Mouse (Mus musculus): ENCODE measurements around the gene Mlph. TPM values are rescaled to one million over a fixed set of nuclear protein-coding genes. Genes with fewer than 3 reads are reported as not detected.

Gene Mlph
- total and polyA plus RNA-seq, 2 experiments from 2014 or later = 0.04 to 0.12 TPM

DNA sequence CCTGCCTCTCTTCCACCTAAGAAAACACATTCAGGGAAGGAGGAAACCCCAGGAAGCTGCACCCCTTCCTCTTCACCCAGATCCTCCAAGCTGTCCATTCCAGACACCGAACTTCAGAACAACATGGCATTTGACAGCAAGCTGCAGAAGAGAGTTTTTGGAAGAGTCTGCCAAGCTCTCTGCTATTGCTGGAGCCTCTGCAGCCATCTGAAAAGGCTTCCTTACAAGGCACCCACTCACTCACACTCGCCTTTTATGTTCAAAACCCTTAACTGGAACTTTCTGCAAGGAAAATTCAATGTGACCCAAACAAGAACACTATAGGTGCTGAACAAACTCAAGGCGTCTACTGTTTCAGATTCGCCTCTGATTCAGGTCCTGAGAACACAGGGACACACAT is 53.8 kb downstream of the Mlph start:
- H3K27me3 ChIP-seq (ENCODE audit: control insufficient read depth, insufficient read depth, low read length) = no peaks in the 10 kb centered on the region
- TF ChIP-seq CTCF (IDR thresholded peaks at IDR 0.05; ENCODE audit: low read depth) = no peak
- no peak for TF ChIP-seq EP300 (IDR thresholded peaks at IDR 0.05; ENCODE audit: low read depth)
- ATAC-seq (ENCODE audit: insufficient read depth, low read depth) (no peak), DNase-seq (ENCODE audit: low spot score) (no peak)
- WGBS = 73% methylated on average over 4 of the region's 4 CpGs
- peaks cover 26% of the 10 kb centered on the region for H3K4me1 ChIP-seq (ENCODE audit: control insufficient read depth, insufficient read depth)
- no peaks in the 10 kb centered on the region for H3K36me3 ChIP-seq (replicated peaks; ENCODE audit: control insufficient read depth, insufficient read depth, low read length)
- 0 out of 2 replicates have a peak overlapping the region, but pooled peaks have one; percentile 12 for H3K4me2 ChIP-seq (ENCODE audit: low read depth, low read length)
- 0 out of 2 replicates have a peak overlapping the region, but pooled peaks have one; percentile 2 for H3K27ac ChIP-seq (ENCODE audit: low read depth)
- no peak overlapping the region for H3K4me3 ChIP-seq (ENCODE audit: low read depth, low read length)
- no peak overlapping the region for H3K9ac ChIP-seq (replicated peaks; ENCODE audit: low read depth, low read length)
- H3K9me3 ChIP-seq (replicated peaks; ENCODE audit: control insufficient read depth, low read length) = no peaks in the 10 kb centered on the region

GRCm38 (mm10) chr1:90969347-90969784 is 54.5 kb downstream of the Mlph start, which contains the start of gene Rab17:
Gene Rab17 (minus strand): TSS chr1:90969661.
- 39% methylated on average over 9 of the region's 9 CpGs for WGBS
- Histone ChIP-seq H3K9ac (replicated peaks; ENCODE audit: low read depth, low read length) (0 out of 2 replicates have a peak within 1 kb of the TSS, but pooled peaks have one; percentile 21), H3K36me3 (replicated peaks; ENCODE audit: control insufficient read depth, insufficient read depth, low read length) (no peaks in the 10 kb centered on the region), H3K9me3 (replicated peaks; ENCODE audit: control insufficient read depth, low read length) (no peaks in the 10 kb centered on the region), H3K27me3 (ENCODE audit: control insufficient read depth, insufficient read depth, low read length) (no peaks in the 10 kb centered on the region), H3K4me2 (ENCODE audit: low read depth, low read length) (peak within 1 kb of the TSS; percentile 28), H3K27ac (ENCODE audit: low read depth) (0 out of 2 replicates have a peak within 1 kb of the TSS, but pooled peaks have one; percentile 2), H3K4me3 (ENCODE audit: low read depth, low read length) (no peak within 1 kb of the TSS), H3K4me1 (ENCODE audit: control insufficient read depth, insufficient read depth) (peaks cover 27% of the 10 kb centered on the region)
- no peak for DNase-seq (ENCODE audit: low spot score)
- ATAC-seq (ENCODE audit: insufficient read depth, low read depth) = no peak
- TF ChIP-seq EP300 (IDR thresholded peaks at IDR 0.05; ENCODE audit: low read depth) (no peak), CTCF (IDR thresholded peaks at IDR 0.05; ENCODE audit: low read depth) (no peak)

DNA sequence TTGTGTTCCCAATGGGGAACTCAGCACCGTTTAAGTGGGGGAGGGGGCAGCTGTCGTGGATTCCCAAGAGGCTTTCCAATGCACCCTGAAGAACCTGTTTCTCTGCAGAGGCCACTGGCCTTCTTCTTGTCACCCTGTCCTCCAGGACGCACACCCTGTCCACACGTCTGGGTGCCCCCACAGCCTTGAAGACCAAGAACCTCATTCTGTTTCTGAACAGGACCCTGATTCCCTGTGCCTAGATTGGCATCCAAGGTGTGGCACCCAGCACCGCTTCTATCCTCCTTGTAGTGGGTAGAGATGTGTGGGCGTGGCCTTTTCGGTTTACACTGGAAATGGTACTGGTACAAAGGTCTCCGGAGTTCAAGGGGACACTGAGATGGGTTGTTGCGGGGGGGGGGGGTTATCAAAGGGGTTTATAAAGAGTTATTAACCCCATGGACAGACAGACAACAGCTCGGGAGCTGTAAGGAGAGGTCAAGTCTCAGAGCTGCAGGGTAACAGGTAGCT is 55.1 kb downstream of the Mlph start:
- DNase-seq (ENCODE audit: low spot score) (no peak), ATAC-seq (ENCODE audit: insufficient read depth, low read depth) (no peak)
- H3K9me3 ChIP-seq (replicated peaks; ENCODE audit: control insufficient read depth, low read length) = no peaks in the 10 kb centered on the region
- H3K4me3 ChIP-seq (ENCODE audit: low read depth, low read length) = no peak overlapping the region
- no peak overlapping the region for H3K9ac ChIP-seq (replicated peaks; ENCODE audit: low read depth, low read length)
- no peaks in the 10 kb centered on the region for H3K36me3 ChIP-seq (replicated peaks; ENCODE audit: control insufficient read depth, insufficient read depth, low read length)
- H3K4me2 ChIP-seq (ENCODE audit: low read depth, low read length) = no peak overlapping the region
- no peak overlapping the region for H3K27ac ChIP-seq (ENCODE audit: low read depth)
- 84% methylated on average over 10 of the region's 10 CpGs for WGBS
- TF ChIP-seq EP300 (IDR thresholded peaks at IDR 0.05; ENCODE audit: low read depth) = no peak
- no peak for TF ChIP-seq CTCF (IDR thresholded peaks at IDR 0.05; ENCODE audit: low read depth)
- H3K27me3 ChIP-seq (ENCODE audit: control insufficient read depth, insufficient read depth, low read length) = no peaks in the 10 kb centered on the region
- peaks cover 32% of the 10 kb centered on the region for H3K4me1 ChIP-seq (ENCODE audit: control insufficient read depth, insufficient read depth)

- H3K9me3 ChIP-seq (replicated peaks; ENCODE audit: control insufficient read depth, low read length) = no peaks in the 10 kb centered on the region
- ATAC-seq (ENCODE audit: insufficient read depth, low read depth) = peak; percentile 79
- WGBS = 13% methylated on average over 9 of the region's 9 CpGs
- H3K27ac ChIP-seq (ENCODE audit: low read depth) = peak overlapping the region; percentile 36; the same call in 1 of the 2 replicates
- H3K27me3 ChIP-seq (ENCODE audit: control insufficient read depth, insufficient read depth, low read length) = no peaks in the 10 kb centered on the region
- H3K4me1 ChIP-seq (ENCODE audit: control insufficient read depth, insufficient read depth) = peaks cover 35% of the 10 kb centered on the region
- TF ChIP-seq EP300 (IDR thresholded peaks at IDR 0.05; ENCODE audit: low read depth) (peak; percentile 86), CTCF (IDR thresholded peaks at IDR 0.05; ENCODE audit: low read depth) (peak; percentile 100)
- H3K4me2 ChIP-seq (ENCODE audit: low read depth, low read length) = no peak overlapping the region
- 0 out of 2 replicates have a peak overlapping the region, but pooled peaks have one; percentile 30 for H3K9ac ChIP-seq (replicated peaks; ENCODE audit: low read depth, low read length)
- no peak overlapping the region for H3K4me3 ChIP-seq (ENCODE audit: low read depth, low read length)
- H3K36me3 ChIP-seq (replicated peaks; ENCODE audit: control insufficient read depth, insufficient read depth, low read length) = no peaks in the 10 kb centered on the region
- DNase-seq (ENCODE audit: low spot score) = peak; percentile 90
Observed at GRCm38 (mm10) chr1:90972911-90973573, 58.2 kb downstream of the Mlph start.

GRCm38 (mm10) chr1:90973574-90973911 is 58.7 kb downstream of the Mlph start:
- 77% methylated on average over 2 of the region's 2 CpGs for WGBS
- ATAC-seq (ENCODE audit: insufficient read depth, low read depth) (peak; percentile 32; the same call in 1 of the 2 replicates), DNase-seq (ENCODE audit: low spot score) (no peak)
- H3K4me1 ChIP-seq (ENCODE audit: control insufficient read depth, insufficient read depth) = peaks cover 30% of the 10 kb centered on the region
- H3K36me3 ChIP-seq (replicated peaks; ENCODE audit: control insufficient read depth, insufficient read depth, low read length) = no peaks in the 10 kb centered on the region
- H3K27ac ChIP-seq (ENCODE audit: low read depth) = peak overlapping the region; percentile 36; the same call in 1 of the 2 replicates
- no peaks in the 10 kb centered on the region for H3K27me3 ChIP-seq (ENCODE audit: control insufficient read depth, insufficient read depth, low read length)
- H3K4me3 ChIP-seq (ENCODE audit: low read depth, low read length) = no peak overlapping the region
- 0 out of 2 replicates have a peak overlapping the region, but pooled peaks have one; percentile 30 for H3K9ac ChIP-seq (replicated peaks; ENCODE audit: low read depth, low read length)
- H3K4me2 ChIP-seq (ENCODE audit: low read depth, low read length) = no peak overlapping the region
- H3K9me3 ChIP-seq (replicated peaks; ENCODE audit: control insufficient read depth, low read length) = no peaks in the 10 kb centered on the region
- TF ChIP-seq EP300 (IDR thresholded peaks at IDR 0.05; ENCODE audit: low read depth) (no peak), CTCF (IDR thresholded peaks at IDR 0.05; ENCODE audit: low read depth) (no peak)
